Mouse (Mus musculus) embryo, embryonic 10 days (tissue): ENCODE measurements at regions not wholly inside any gene's neighbourhood (a gene's known extent, or its start where the extent isn't known, plus 50 kb on each side); places are given as distances from the start of the nearest gene placed in this dataset.

Source experiments
- DNase-seq: peaks from one replicate; pipeline ENCODE4 v3.0.0-alpha.2; 2015; ENCODE audit warnings: low spot score

- DNase-seq = peak; percentile 17
Measured at GRCm38 (mm10) chr12:25387791-25388280, 290.9 kb upstream of the Id2 start.

GRCm38 (mm10) chr12:25382961-25383360 lies 286.0 kb upstream of the Id2 start:
- no peak for DNase-seq

DNA sequence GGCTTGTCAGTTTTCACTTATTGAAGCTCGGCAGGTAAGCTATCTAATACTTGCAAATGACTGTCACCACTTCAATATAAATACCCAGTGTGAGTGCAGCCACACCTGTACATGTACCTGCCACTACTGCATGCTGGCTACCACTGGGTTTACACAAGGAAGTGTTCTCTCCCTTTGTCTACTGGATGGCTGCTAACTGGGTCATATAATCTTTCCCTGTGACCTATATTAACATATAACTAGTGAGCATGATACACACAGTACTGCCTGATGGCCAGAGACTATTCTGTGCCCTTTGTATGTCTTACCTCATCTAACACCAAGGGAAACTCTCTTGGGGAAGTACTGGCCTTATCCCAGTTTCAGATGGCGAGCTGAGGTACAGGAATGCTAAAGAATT lies 285.5 kb upstream of the Id2 start:
- DNase-seq = no peak

DNA sequence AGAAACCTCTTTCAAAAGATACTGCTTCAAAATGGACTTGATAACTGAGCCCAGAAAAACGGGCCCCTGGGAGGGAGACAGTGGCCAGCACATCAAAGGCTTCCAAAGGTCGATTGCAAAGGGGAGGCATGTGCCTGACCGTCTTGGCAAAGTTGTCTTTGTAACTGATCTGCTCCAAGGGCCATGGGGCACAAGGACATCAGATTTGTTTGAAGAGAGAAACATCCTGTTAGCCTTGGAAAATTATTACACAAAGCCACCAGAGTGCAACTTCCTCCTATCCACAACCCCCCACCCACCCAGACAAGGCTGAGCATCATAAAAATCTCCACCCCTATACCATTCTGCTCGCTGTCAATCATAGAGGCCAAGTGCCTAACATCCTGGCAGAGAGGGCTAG lies 284.7 kb upstream of the Id2 start:
- DNase-seq = peak; percentile 35

DNA sequence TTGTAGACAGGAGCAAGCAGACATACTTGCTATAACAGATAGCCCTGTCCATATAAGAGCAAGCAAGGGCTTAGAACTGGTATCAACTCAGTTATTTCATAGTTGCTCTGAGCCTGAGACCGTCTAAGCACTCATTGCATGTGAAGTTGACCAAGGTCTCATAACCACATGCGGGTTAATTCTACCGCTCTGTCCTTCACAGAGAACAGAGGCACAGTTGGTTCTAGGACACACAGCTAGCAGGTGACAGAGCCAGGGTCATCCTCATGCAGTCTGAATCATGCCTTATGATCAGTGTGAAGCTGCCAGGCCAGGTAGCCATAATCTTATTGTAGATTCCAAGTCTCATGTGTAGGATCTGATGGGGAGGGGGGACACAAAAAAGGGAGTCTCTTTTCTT lies 283.1 kb upstream of the Id2 start:
- DNase-seq = no peak

- DNase-seq = no peak
Measured at GRCm38 (mm10) chr12:25379016-25379415, 282.1 kb upstream of the Id2 start.

GRCm38 (mm10) chr12:25378036-25378645 lies 281.2 kb upstream of the Id2 start:
- DNase-seq = no peak

GRCm38 (mm10) chr12:25376451-25376850 lies 279.5 kb upstream of the Id2 start:
- DNase-seq = no peak

DNA sequence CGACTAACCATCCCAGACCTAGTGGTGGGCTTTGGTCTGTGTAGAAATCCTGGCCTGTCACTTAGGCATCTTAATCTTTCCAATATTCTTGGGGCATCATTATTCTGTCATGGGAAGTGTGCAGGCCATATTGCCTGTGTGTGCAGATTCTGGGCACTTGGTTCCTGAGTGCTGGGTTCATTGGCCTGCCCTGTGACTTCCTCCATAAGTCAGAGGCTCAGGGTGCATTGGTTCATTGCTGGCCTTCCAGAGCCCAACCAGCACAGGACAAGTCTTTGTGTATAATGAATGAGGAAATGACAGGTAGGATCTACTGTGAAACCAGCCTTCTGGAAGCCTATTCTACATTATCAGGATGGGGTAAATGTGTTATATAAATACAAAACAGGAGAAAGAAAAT lies 270.6 kb upstream of the Id2 start:
- DNase-seq = no peak

GRCm38 (mm10) chr12:25365600-25366267 lies 268.8 kb upstream of the Id2 start:
- no peak for DNase-seq

DNA sequence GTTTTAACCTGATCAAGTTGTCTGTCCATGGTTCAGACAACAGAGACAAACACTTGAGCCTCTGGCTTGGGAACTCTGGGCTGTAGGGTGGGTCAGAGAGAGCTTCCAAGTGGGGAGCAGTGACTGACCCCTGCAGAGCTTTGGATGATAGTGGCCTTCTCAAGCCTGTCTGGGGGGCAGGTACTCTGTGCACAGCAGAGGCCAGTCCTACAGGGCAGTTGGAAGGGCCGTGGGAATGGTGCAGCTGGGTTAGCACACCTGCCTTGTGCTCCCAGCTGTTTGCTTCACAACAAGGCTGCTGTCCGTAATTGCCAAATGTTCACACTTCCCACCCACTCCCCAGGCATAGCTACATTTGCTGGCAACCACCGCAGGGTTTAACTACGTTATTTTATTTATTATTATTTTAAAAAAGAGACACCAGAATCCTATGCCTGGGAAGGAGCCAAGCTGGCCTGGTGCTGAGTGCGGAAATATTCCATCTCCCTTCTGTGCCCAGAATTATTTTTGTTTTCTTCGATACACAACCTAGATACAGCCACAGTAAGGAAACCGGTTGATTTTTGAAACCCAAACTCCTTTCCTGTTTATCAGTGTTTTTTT lies 268.1 kb upstream of the Id2 start:
- DNase-seq = no peak

GRCm38 (mm10) chr12:25363839-25364238 lies 266.9 kb upstream of the Id2 start:
- no peak for DNase-seq

GRCm38 (mm10) chr12:25363341-25363740 lies 266.4 kb upstream of the Id2 start:
- no peak for DNase-seq

GRCm38 (mm10) chr12:25362771-25363170 lies 265.8 kb upstream of the Id2 start:
- no peak for DNase-seq

DNA sequence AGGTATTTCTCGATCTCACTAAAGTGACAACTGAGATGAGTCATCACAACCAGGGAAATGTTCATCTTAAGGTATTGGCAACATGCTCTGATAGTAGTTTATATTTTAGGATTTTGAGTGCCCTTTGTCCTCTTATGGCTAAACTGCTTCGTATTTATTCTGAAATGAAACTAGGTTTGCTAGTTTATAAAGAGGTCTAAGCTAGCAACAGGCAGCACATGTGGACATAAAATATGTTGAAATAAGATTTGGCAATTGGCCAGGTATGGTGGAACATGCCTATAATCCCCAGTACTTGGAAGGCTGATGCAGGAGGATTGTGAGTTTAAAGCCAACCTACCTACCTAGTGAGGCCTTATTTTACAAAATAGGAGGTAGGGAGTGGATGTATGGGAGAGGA lies 263.8 kb upstream of the Id2 start:
- DNase-seq = no peak

GRCm38 (mm10) chr12:25359931-25360330 lies 263.0 kb upstream of the Id2 start:
- no peak for DNase-seq

- no peak for DNase-seq
Measured at GRCm38 (mm10) chr12:25358846-25359525, 262.0 kb upstream of the Id2 start.

DNA sequence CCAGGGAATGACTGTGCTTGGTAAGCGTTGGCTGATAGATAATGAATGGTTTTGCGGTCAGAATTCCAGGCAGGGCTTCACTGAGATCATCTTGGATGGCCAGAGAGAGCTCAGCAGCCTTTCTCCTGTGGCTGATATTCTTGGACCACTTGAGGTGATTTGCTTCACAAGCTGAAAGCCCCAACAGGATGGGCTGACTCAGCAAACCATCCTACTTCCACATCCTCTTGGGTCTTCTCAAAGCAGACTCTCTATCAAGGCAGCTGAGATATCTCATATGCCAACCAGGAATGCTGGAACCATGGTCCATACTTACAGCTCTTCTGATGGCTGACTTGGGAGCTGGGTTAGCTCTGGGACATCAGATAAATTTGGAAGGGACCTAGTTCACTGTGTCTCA lies 259.8 kb upstream of the Id2 start:
- DNase-seq = no peak

DNA sequence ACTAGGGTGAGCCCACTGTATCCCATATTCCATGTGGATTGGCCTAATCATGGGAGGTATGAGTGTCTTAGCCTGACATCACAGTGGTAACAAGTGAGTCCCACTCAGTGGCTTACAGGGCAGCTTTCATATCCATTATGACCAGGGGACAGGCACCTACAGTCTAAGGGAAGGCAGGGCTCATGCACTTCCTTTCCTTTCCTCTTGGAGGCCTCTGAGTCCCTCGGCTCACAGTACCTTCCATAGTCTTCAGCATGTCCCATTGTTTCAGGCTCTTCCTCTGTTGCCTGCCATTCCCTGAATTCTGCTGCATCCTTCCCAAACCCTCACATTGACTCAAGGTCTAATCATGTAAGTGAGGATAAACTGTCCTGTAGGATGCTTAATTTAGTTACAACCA lies 258.3 kb upstream of the Id2 start:
- DNase-seq = no peak

DNA sequence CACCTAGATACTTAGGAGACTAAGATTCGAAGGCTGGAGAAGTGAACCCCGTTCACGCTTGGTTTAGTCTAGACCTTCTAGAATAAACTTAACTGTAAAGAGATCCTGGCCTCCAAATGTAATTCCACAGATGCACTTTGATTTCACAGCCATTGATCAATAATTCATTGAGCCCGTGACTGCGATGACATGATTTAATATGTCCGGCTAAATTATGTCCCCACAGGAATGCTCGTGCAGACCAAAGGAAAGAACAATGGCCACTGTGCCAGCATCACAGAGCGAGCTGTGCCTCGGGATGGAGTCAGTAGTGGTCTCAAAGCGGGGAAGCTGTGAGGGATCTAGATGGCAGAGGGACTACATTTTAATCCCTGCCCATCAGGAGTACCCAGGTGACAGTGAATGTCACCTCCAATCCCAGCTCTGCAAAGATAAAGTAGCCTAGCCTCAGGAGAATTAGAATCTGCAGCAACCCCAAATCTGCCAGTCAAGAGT lies 256.5 kb upstream of the Id2 start:
- no peak for DNase-seq

- DNase-seq = no peak
Measured at GRCm38 (mm10) chr12:25352160-25352559, 255.2 kb upstream of the Id2 start.

- DNase-seq = no peak
Measured at GRCm38 (mm10) chr12:25344354-25344753, 247.4 kb upstream of the Id2 start.

GRCm38 (mm10) chr12:25338771-25339170 lies 241.8 kb upstream of the Id2 start:
- no peak for DNase-seq
